Mouse (Mus musculus) liver, embryonic 14.5 days (tissue): ENCODE measurements at regions not wholly inside any gene's neighbourhood (a gene's known extent, or its start where the extent isn't known, plus 50 kb on each side); places are given as distances from the start of the nearest gene placed in this dataset.

ENCODE experiments used
- CTCF ChIP-seq: IDR thresholded peaks from 2 replicates; pipeline ENCODE4 v1.5.1; 2016; ENCODE audit warnings: antibody characterized with exemption, low read depth, control low read depth
- EP300 ChIP-seq: IDR thresholded peaks from 2 replicates; pipeline ENCODE4 v1.6.1; 2016; ENCODE audit warnings: antibody characterized with exemption, low read depth

DNA sequence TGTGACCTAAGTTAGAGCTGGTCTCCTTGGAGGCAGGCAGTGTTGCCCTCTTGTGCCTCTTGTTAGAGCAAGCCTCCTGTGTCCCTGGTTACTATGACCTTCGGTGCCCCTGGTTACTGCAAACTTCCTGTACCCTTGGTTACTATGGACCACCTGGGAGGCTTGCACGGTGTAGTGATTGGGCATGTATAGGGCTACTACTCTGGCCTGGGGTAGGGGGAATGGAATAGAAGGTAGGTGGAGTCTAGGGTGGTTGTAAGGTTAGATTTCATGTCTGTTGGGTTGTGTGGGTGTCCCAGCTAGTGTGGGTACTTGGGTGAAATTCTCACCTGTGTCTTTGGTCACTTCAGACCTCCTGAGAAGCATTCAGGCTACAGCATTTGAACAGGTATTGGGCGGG, 141.7 kb upstream of the Wdr75 start:
- TF ChIP-seq CTCF (no peak), EP300 (no peak)
